Mouse (Mus musculus): ENCODE measurements around the gene Gm8265. TPM values are rescaled to one million over a fixed set of nuclear protein-coding genes. Genes with fewer than 3 reads are reported as not detected.
"Not testable (repeated sequence)": the region's sequence is repeated elsewhere in the genome, so short reads cannot be mapped to it uniquely, and the experiment has no call there.

Gm8265 gene
- not detected in 2 replicates for polyA plus RNA-seq (2011; ENCODE audit: insufficient read depth, insufficient read length, low read depth, missing spikeins)

GRCm38 (mm10) chr14:5632928-5633327, at the start of gene Gm8265:
Gene Gm8265, minus strand, starts transcription at chr14:5633028.
- H3K27ac ChIP-seq (ENCODE audit: insufficient read depth, low read length); H3K4me1 ChIP-seq (ENCODE audit: control insufficient read depth, insufficient read depth, low read length); H3K36me3 ChIP-seq (ENCODE audit: control insufficient read depth, insufficient read depth, low read length, poor library complexity, severe bottlenecking); H3K9ac ChIP-seq (ENCODE audit: low read depth, poor library complexity, severe bottlenecking); H3K27me3 ChIP-seq (ENCODE audit: control insufficient read depth, insufficient read depth, low read length, poor library complexity, severe bottlenecking); H3K4me3 ChIP-seq (ENCODE audit: low read depth, low read length); H3K9me3 ChIP-seq (replicated peaks; ENCODE audit: control insufficient read depth, insufficient read depth, low read length, poor library complexity, severe bottlenecking): not testable (repeated sequence)

Other genes starting within 250 kb of the Gm8265 start
- not detected in 2 replicates for gene Gm3500, start 244.0 kb downstream of the Gm8265 start, polyA plus RNA-seq (2011; ENCODE audit: insufficient read depth, insufficient read length, low read depth, missing spikeins)
- 0.43 TPM in 1 of 2 replicates, not detected in the other for gene Gm3194, start 177.6 kb downstream of the Gm8265 start, polyA plus RNA-seq (2011; ENCODE audit: insufficient read depth, insufficient read length, low read depth, missing spikeins)
- not detected in 2 replicates for gene Gm8246, start 155.2 kb downstream of the Gm8265 start, polyA plus RNA-seq (2011; ENCODE audit: insufficient read depth, insufficient read length, low read depth, missing spikeins)
- not detected in 2 replicates for gene Gm3187, start 148.8 kb downstream of the Gm8265 start, polyA plus RNA-seq (2011; ENCODE audit: insufficient read depth, insufficient read length, low read depth, missing spikeins)
- gene Gm3488, start 131.4 kb downstream of the Gm8265 start, polyA plus RNA-seq (2011; ENCODE audit: insufficient read depth, insufficient read length, low read depth, missing spikeins): 0.99 and 1.9 TPM in 2 replicates
- gene Gm3532, start 94.5 kb downstream of the Gm8265 start, polyA plus RNA-seq (2011; ENCODE audit: insufficient read depth, insufficient read length, low read depth, missing spikeins): 1.4 TPM in 1 of 2 replicates, not detected in the other
- not detected in 2 replicates for gene Gm9603, start 54.4 kb upstream of the Gm8265 start, polyA plus RNA-seq (2011; ENCODE audit: insufficient read depth, insufficient read length, low read depth, missing spikeins)
- gene Gm3373, start 108.5 kb upstream of the Gm8265 start, polyA plus RNA-seq (2011; ENCODE audit: insufficient read depth, insufficient read length, low read depth, missing spikeins): not detected in 2 replicates
- gene Gm3383, start 175.0 kb upstream of the Gm8265 start, polyA plus RNA-seq (2011; ENCODE audit: insufficient read depth, insufficient read length, low read depth, missing spikeins): 0.43 TPM in 1 of 2 replicates, not detected in the other
- gene Gm3424, start 197.3 kb upstream of the Gm8265 start, polyA plus RNA-seq (2011; ENCODE audit: insufficient read depth, insufficient read length, low read depth, missing spikeins): not detected in 2 replicates
- gene Gm8237, start 247.4 kb upstream of the Gm8265 start, polyA plus RNA-seq (2011; ENCODE audit: insufficient read depth, insufficient read length, low read depth, missing spikeins): 0.93 TPM in 1 of 2 replicates, not detected in the other